Mouse (Mus musculus) erythroid progenitor cell, adult 5-6 weeks (primary cell): ENCODE data around the gene Pigv. TPM values are rescaled to one million over a fixed set of nuclear protein-coding genes. Genes with fewer than 3 reads are reported as not detected.
A peak's percentile ranks its signal among the peaks of the same experiment; 100 is the strongest.
"Not testable (repeated sequence)": the region's sequence is repeated elsewhere in the genome, so short reads cannot be mapped to it uniquely, and the experiment has no call there.

Experiments
- ATAC-seq: replicated peaks from 2 replicates; pipeline ENCODE4 v1.8.0; 2016; ENCODE audit warnings: moderate number of reproducible peaks, mild to moderate bottlenecking, moderate TSS enrichment, inconsistent platforms; ENCODE audit not compliant: poor library complexity, low FRiP score, severe bottlenecking
- total RNA-seq, 2 experiments: library from RNA; stranded (forward) in 1 of 2; stranded (reverse) in 1 of 2; fragments of 150-400 nt in 1 of 2; fragments of 186-747, 209-891 nt in 1 of 2; gene quantifications; 2 replicates each; pipeline versions ENCODE4 v1.2.3 to v1.2.4; 2015 to 2017; ENCODE audit warnings: low replicate concordance in 2 of 2

The Pigv gene
- total RNA-seq, 2 experiments from 2014 or later = 1.3 to 2.7 TPM

- ATAC-seq = no peak
Observed at GRCm38 (mm10) chr4:133651445-133651844, 21.0 kb downstream of the Pigv start.

GRCm38 (mm10) chr4:133649989-133650699, 22.3 kb downstream of the Pigv start, which contains the start of gene Zdhhc18:
Gene Zdhhc18 (minus strand): TSS chr4:133650154.
- ATAC-seq = peak; percentile 96

- not testable (repeated sequence) for ATAC-seq
Observed at GRCm38 (mm10) chr4:133649464-133649863, 23.0 kb downstream of the Pigv start.

GRCm38 (mm10) chr4:133645680-133646079, 26.8 kb downstream of the Pigv start:
- ATAC-seq = no peak

- ATAC-seq = no peak
Observed at GRCm38 (mm10) chr4:133645195-133645594, 27.3 kb downstream of the Pigv start.

GRCm38 (mm10) chr4:133634043-133634410, 38.4 kb downstream of the Pigv start:
- ATAC-seq = no peak

- peak; percentile 95 for ATAC-seq
Observed at GRCm38 (mm10) chr4:133633332-133634042, 39.0 kb downstream of the Pigv start.

- peak; percentile 51 for ATAC-seq
Observed at GRCm38 (mm10) chr4:133632483-133633327, 39.7 kb downstream of the Pigv start.

- no peak for ATAC-seq
Observed at GRCm38 (mm10) chr4:133631769-133632411, 40.6 kb downstream of the Pigv start.

GRCm38 (mm10) chr4:133631071-133631768, 41.2 kb downstream of the Pigv start:
- ATAC-seq = no peak

- no peak for ATAC-seq
Observed at GRCm38 (mm10) chr4:133630326-133630920, 42.0 kb downstream of the Pigv start.

GRCm38 (mm10) chr4:133629191-133629590, 43.3 kb downstream of the Pigv start:
- ATAC-seq = no peak

- no peak for ATAC-seq
Observed at GRCm38 (mm10) chr4:133628517-133628916, 43.9 kb downstream of the Pigv start.

- no peak for ATAC-seq
Observed at GRCm38 (mm10) chr4:133627039-133627438, 45.4 kb downstream of the Pigv start.

- no peak for ATAC-seq
Observed at GRCm38 (mm10) chr4:133626621-133627020, 45.8 kb downstream of the Pigv start.

GRCm38 (mm10) chr4:133626221-133626620, 46.2 kb downstream of the Pigv start:
- no peak for ATAC-seq

- ATAC-seq = no peak; the same call in 1 of the 2 replicates
Observed at GRCm38 (mm10) chr4:133625621-133626071, 46.8 kb downstream of the Pigv start.

GRCm38 (mm10) chr4:133624830-133625229, 47.6 kb downstream of the Pigv start:
- peak; percentile 66; the same call in 1 of the 2 replicates for ATAC-seq
